Mouse (Mus musculus) neutrophil, adult 5-6 weeks (primary cell): Measurements from ENCODE around the gene Xntrpc. TPM values are rescaled to one million over a fixed set of nuclear protein-coding genes. Genes with fewer than 3 reads are reported as not detected.
"Not testable (repeated sequence)": the region's sequence is repeated elsewhere in the genome, so short reads cannot be mapped to it uniquely, and the experiment has no call there.

Experiments
- ATAC-seq: fragments of 151-379, 151-347 bp; 2 replicates; pipeline ENCODE4 v1.8.0; 2017; ENCODE audit warnings: mild to moderate bottlenecking, moderate TSS enrichment; ENCODE audit not compliant: insufficient number of reproducible peaks, poor library complexity, low FRiP score, severe bottlenecking; ENCODE audit errors: extremely low read depth
- total RNA-seq: library from RNA; stranded (forward); fragments of 200-1000 nt; gene quantifications from 2 replicates; pipeline ENCODE4 v1.2.3, GENCODE M21; 2017

Gene Xntrpc
- 0.47 and 3.4 TPM in 2 replicates for total RNA-seq

GRCm38 (mm10) chr7:102065046-102065891 is at the start of gene Xntrpc, which contains the start of the genes Rnf121 and Xndc1:
Xntrpc (plus strand) TSS chr7:102065713.
Rnf121 (minus strand) TSS chr7:102065469.
Xndc1 (plus strand) TSS chr7:102065511.
- peak; percentile 95 for ATAC-seq

- ATAC-seq: no peak
Measured at GRCm38 (mm10) chr7:102016936-102017335, 48.6 kb upstream of the Xntrpc start.

- no peak for ATAC-seq
Measured at GRCm38 (mm10) chr7:102017452-102017851, 48.1 kb upstream of the Xntrpc start.

GRCm38 (mm10) chr7:102018034-102018433 is 47.5 kb upstream of the Xntrpc start:
- no peak for ATAC-seq

GRCm38 (mm10) chr7:102018590-102018989 is 46.9 kb upstream of the Xntrpc start, which contains the start of gene Il18bp:
Il18bp (minus strand) TSS chr7:102018690.
- no peak for ATAC-seq

GRCm38 (mm10) chr7:102019362-102019761 is 46.2 kb upstream of the Xntrpc start:
- ATAC-seq: peak; percentile 59

- ATAC-seq: not testable (repeated sequence)
Measured at GRCm38 (mm10) chr7:102020934-102021333, 44.6 kb upstream of the Xntrpc start.

GRCm38 (mm10) chr7:102023821-102024220 is 41.7 kb upstream of the Xntrpc start:
- ATAC-seq: no peak

GRCm38 (mm10) chr7:102025187-102026119 is 40.1 kb upstream of the Xntrpc start:
- no peak for ATAC-seq

- ATAC-seq: no peak
Measured at GRCm38 (mm10) chr7:102034904-102035303, 30.6 kb upstream of the Xntrpc start.

- ATAC-seq: no peak
Measured at GRCm38 (mm10) chr7:102035534-102035933, 30.0 kb upstream of the Xntrpc start.

- no peak for ATAC-seq
Measured at GRCm38 (mm10) chr7:102037318-102037717, 28.2 kb upstream of the Xntrpc start.

- no peak for ATAC-seq
Measured at GRCm38 (mm10) chr7:102042314-102042713, 23.2 kb upstream of the Xntrpc start.

- not testable (repeated sequence) for ATAC-seq
Measured at GRCm38 (mm10) chr7:102048524-102048923, 17.0 kb upstream of the Xntrpc start.

GRCm38 (mm10) chr7:102061353-102061752 is 4.2 kb upstream of the Xntrpc start:
- no peak for ATAC-seq

- ATAC-seq: no peak
Measured at GRCm38 (mm10) chr7:102062203-102062602, 3.3 kb upstream of the Xntrpc start.

- ATAC-seq: no peak
Measured at GRCm38 (mm10) chr7:102063891-102064290, 1.6 kb upstream of the Xntrpc start.

GRCm38 (mm10) chr7:102064655-102065045 is 863 bp upstream of the Xntrpc start:
- ATAC-seq: no peak

- no peak for ATAC-seq
Measured at GRCm38 (mm10) chr7:102066363-102066762, 850 bp downstream of the Xntrpc start.
